Mouse (Mus musculus) hindbrain, embryonic 16.5 days (tissue): ENCODE measurements at regions not wholly inside any gene's neighbourhood (a gene's known extent, or its start where the extent isn't known, plus 50 kb on each side); places are given as distances from the start of the nearest gene placed in this dataset.

Experiments
- ATAC-seq: fragments of 200-750 bp; cut with Nextera tagmentation; 2 replicates; pipeline ENCODE4 v1.8.0; 2017; ENCODE audit warnings: moderate TSS enrichment, moderate library complexity
- H3K27ac ChIP-seq: fragments of 300-500 bp; sonication (generic); 2 replicates; pipeline ENCODE4 v1.5.1; 2014; ENCODE audit warnings: low read depth, mild to moderate bottlenecking, control low read depth, low read length, moderate library complexity
- H3K27me3 ChIP-seq: fragments of 300-500 bp; sonication (generic); replicated peaks from 2 replicates; pipeline ENCODE4 v1.6.1; 2014; ENCODE audit warnings: low read length; ENCODE audit not compliant: control insufficient read depth, insufficient read depth
- H3K36me3 ChIP-seq: fragments of 300-500 bp; sonication (generic); 2 replicates; pipeline ENCODE4 v1.6.1; 2014; ENCODE audit warnings: mild to moderate bottlenecking, low read length, moderate library complexity, mixed read lengths; ENCODE audit not compliant: control insufficient read depth, insufficient read depth
- H3K4me1 ChIP-seq: fragments of 300-500 bp; sonication (generic); 2 replicates; pipeline ENCODE4 v1.6.1; 2014; ENCODE audit warnings: low read depth, low read length; ENCODE audit not compliant: control insufficient read depth, insufficient read depth
- H3K4me2 ChIP-seq: fragments of 300-500 bp; sonication (generic); 2 replicates; pipeline ENCODE4 v1.6.1; 2014; ENCODE audit warnings: mild to moderate bottlenecking, low read length, control low read depth, moderate library complexity
- H3K4me3 ChIP-seq: fragments of 300-500 bp; sonication (generic); 2 replicates; pipeline ENCODE4 v1.5.1; 2014; ENCODE audit warnings: mild to moderate bottlenecking, low read length, control low read depth, moderate library complexity
- H3K9ac ChIP-seq: fragments of 300-500 bp; sonication (generic); 2 replicates; pipeline ENCODE4 v1.6.1; 2014; ENCODE audit warnings: low read depth, mild to moderate bottlenecking, control low read depth, low read length, moderate library complexity
- H3K9me3 ChIP-seq: fragments of 300-500 bp; sonication (generic); 2 replicates; pipeline ENCODE4 v1.6.1; 2014; ENCODE audit warnings: mild to moderate bottlenecking, low read length, moderate library complexity; ENCODE audit not compliant: control insufficient read depth
- WGBS: fragments of 180-500 bp; shearing (Covaris S2); extraction: QIAGEN DNeasy Blood & Tissue Kit; methylation state at CpG from one replicate; pipeline ENCODE4 v1.1.7; 2014; 5-methylcytosine and 5-hydroxymethylcytosine counted together

GRCm38 (mm10) chr9:26383996-26384395 is 349.5 kb upstream of the B3gat1 start:
- WGBS = 67% methylated on average over 1 of the region's 1 CpGs
- Histone ChIP-seq H3K36me3 (no peaks in the 10 kb centered on the region), H3K27ac (no peak overlapping the region), H3K27me3 (no peaks in the 10 kb centered on the region), H3K4me2 (no peak overlapping the region), H3K9ac (no peak overlapping the region), H3K9me3 (no peaks in the 10 kb centered on the region), H3K4me3 (no peak overlapping the region), H3K4me1 (no peaks in the 10 kb centered on the region)
- no peak for ATAC-seq

- ATAC-seq = no peak
- Histone ChIP-seq H3K9me3 (no peaks in the 10 kb centered on the region), H3K4me3 (no peak overlapping the region), H3K4me1 (no peaks in the 10 kb centered on the region), H3K9ac (no peak overlapping the region), H3K27ac (no peak overlapping the region), H3K4me2 (no peak overlapping the region), H3K36me3 (no peaks in the 10 kb centered on the region), H3K27me3 (no peaks in the 10 kb centered on the region)
- WGBS = 78% methylated on average over 3 of the region's 3 CpGs
These were observed 334.9 kb upstream of the B3gat1 start for GRCm38 (mm10) chr9:26398635-26399034.

GRCm38 (mm10) chr9:26422897-26423823 is 310.4 kb upstream of the B3gat1 start:
- Histone ChIP-seq H3K27ac (no peak overlapping the region; the same call in 1 of the 2 replicates), H3K4me2 (no peak overlapping the region), H3K4me3 (no peak overlapping the region), H3K4me1 (peaks cover 8% of the 10 kb centered on the region; the same call in 1 of the 2 replicates), H3K36me3 (no peaks in the 10 kb centered on the region), H3K9me3 (no peaks in the 10 kb centered on the region), H3K27me3 (no peaks in the 10 kb centered on the region), H3K9ac (no peak overlapping the region)
- WGBS = 37% methylated on average over 11 of the region's 11 CpGs
- peak; percentile 71 for ATAC-seq

GRCm38 (mm10) chr9:26435507-26435906 is 298.0 kb upstream of the B3gat1 start:
- ATAC-seq = peak; percentile 83
- Histone ChIP-seq H3K4me3 (no peak overlapping the region), H3K27me3 (no peaks in the 10 kb centered on the region), H3K9ac (no peak overlapping the region), H3K27ac (no peak overlapping the region), H3K4me2 (no peak overlapping the region), H3K9me3 (no peaks in the 10 kb centered on the region; the same call in 1 of the 2 replicates), H3K4me1 (no peaks in the 10 kb centered on the region), H3K36me3 (no peaks in the 10 kb centered on the region)
- 66% methylated on average over 2 of the region's 2 CpGs for WGBS

GRCm38 (mm10) chr9:26437244-26437643 is 296.3 kb upstream of the B3gat1 start:
- no peaks in the 10 kb centered on the region for H3K36me3 ChIP-seq
- H3K27me3 ChIP-seq = no peaks in the 10 kb centered on the region
- peak; percentile 52; the same call in 1 of the 2 replicates for ATAC-seq
- no peak overlapping the region for H3K27ac ChIP-seq
- WGBS = 58% methylated on average over 2 of the region's 2 CpGs
- no peak overlapping the region for H3K4me3 ChIP-seq
- no peak overlapping the region for H3K9ac ChIP-seq
- H3K4me1 ChIP-seq = no peaks in the 10 kb centered on the region
- H3K4me2 ChIP-seq = no peak overlapping the region
- no peaks in the 10 kb centered on the region for H3K9me3 ChIP-seq

- 41% methylated on average over 7 of the region's 7 CpGs for WGBS
- Histone ChIP-seq H3K27ac (no peak overlapping the region), H3K27me3 (no peaks in the 10 kb centered on the region), H3K4me3 (no peak overlapping the region), H3K36me3 (no peaks in the 10 kb centered on the region), H3K4me2 (no peak overlapping the region), H3K4me1 (no peaks in the 10 kb centered on the region), H3K9me3 (no peaks in the 10 kb centered on the region), H3K9ac (no peak overlapping the region)
- ATAC-seq = peak; percentile 58
These were observed 279.6 kb upstream of the B3gat1 start for GRCm38 (mm10) chr9:26453924-26454323.

- Histone ChIP-seq H3K4me1 (no peaks in the 10 kb centered on the region), H3K9ac (no peak overlapping the region), H3K9me3 (no peaks in the 10 kb centered on the region), H3K4me3 (no peak overlapping the region), H3K36me3 (no peaks in the 10 kb centered on the region), H3K27ac (no peak overlapping the region), H3K27me3 (no peaks in the 10 kb centered on the region), H3K4me2 (no peak overlapping the region)
- no peak for ATAC-seq
- WGBS = 11% methylated on average over 2 of the region's 2 CpGs
These were observed 272.4 kb upstream of the B3gat1 start for GRCm38 (mm10) chr9:26461081-26461480.

GRCm38 (mm10) chr9:26470694-26471392 is 262.7 kb upstream of the B3gat1 start:
- no peak for ATAC-seq
- no peak overlapping the region for H3K4me2 ChIP-seq
- H3K27me3 ChIP-seq = no peaks in the 10 kb centered on the region
- no peaks in the 10 kb centered on the region for H3K36me3 ChIP-seq
- no peaks in the 10 kb centered on the region for H3K4me1 ChIP-seq
- H3K9ac ChIP-seq = no peak overlapping the region
- H3K27ac ChIP-seq = no peak overlapping the region
- no peaks in the 10 kb centered on the region for H3K9me3 ChIP-seq
- 36% methylated on average over 7 of the region's 7 CpGs for WGBS
- H3K4me3 ChIP-seq = no peak overlapping the region

- Histone ChIP-seq H3K9me3 (no peaks in the 10 kb centered on the region), H3K4me2 (no peak overlapping the region), H3K27me3 (no peaks in the 10 kb centered on the region), H3K4me1 (no peaks in the 10 kb centered on the region), H3K9ac (no peak overlapping the region), H3K4me3 (no peak overlapping the region), H3K36me3 (no peaks in the 10 kb centered on the region), H3K27ac (no peak overlapping the region)
- 91% methylated on average over 3 of the region's 3 CpGs for WGBS
- ATAC-seq = no peak
These were observed 257.2 kb upstream of the B3gat1 start for GRCm38 (mm10) chr9:26476341-26476740.
